Mouse (Mus musculus) hematopoietic stem cell, adult 5-6 weeks (primary cell): ENCODE measurements around the gene Mas1. TPM values are rescaled to one million over a fixed set of nuclear protein-coding genes. Genes with fewer than 3 reads are reported as not detected.

ENCODE experiments used
- ATAC-seq, 2 experiments: fragments of 125-278 bp in 1 of 2; replicated peaks in 1 of 2; 2 replicates each; pipeline ENCODE4 v1.8.0; 2016 to 2017; ENCODE audit warnings: inconsistent platforms in 2 of 2, mild to moderate bottlenecking in 2 of 2, moderate number of reproducible peaks in 2 of 2, low read depth in 1 of 2, moderate TSS enrichment in 1 of 2; ENCODE audit not compliant: low FRiP score in 2 of 2, poor library complexity in 2 of 2, severe bottlenecking in 2 of 2, insufficient read depth in 1 of 2, low TSS enrichment in 1 of 2
- total RNA-seq: library from RNA; stranded (forward); fragments of 172-1452, 232-1000 nt; gene quantifications from 2 replicates; pipeline ENCODE4 v1.2.3, GENCODE M21; 2017

Mas1 gene
- total RNA-seq, 1 experiment from 2014 or later = not detected

DNA sequence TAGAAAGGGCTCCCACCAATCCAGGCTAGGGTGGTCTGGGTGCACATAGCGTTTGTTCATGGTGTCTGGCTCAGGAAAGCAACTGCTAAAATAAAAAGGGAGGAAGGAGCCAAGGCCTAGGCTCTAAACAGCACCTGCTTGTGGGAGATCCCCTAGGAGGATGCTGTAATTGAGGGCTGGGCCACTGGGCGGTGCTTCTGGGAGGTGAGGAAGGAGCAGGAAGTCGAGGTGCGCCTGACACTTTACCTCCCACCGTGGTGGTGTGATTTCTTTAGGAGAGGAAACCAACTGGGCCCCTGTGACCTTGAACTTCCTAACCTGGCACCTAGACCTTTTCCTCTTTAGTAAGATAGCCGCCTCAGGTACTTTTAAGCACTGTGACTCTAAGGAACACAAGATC is 18.7 kb upstream of the Mas1 start:
- peak; percentile 49 to 55; a peak in 3 of 4 replicates for ATAC-seq

DNA sequence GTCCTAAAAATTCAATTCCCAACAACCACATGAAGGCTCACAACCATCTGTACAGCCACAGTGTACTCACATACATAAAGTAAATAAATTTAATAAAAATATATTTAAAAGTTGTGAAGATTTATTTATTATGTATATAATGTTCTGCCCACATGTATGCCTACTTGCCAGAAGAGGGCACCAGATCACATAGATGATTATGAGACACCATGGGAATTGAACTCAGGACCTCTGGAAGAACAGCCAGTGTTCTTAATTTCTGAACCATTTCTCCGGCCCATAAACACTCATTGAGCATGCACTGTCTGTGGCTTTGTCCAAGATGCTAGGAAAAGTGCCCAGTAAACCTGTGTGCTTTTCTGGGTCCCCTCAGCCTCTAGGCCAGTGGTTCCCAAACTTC is 13.3 kb upstream of the Mas1 start:
- no peak for ATAC-seq

DNA sequence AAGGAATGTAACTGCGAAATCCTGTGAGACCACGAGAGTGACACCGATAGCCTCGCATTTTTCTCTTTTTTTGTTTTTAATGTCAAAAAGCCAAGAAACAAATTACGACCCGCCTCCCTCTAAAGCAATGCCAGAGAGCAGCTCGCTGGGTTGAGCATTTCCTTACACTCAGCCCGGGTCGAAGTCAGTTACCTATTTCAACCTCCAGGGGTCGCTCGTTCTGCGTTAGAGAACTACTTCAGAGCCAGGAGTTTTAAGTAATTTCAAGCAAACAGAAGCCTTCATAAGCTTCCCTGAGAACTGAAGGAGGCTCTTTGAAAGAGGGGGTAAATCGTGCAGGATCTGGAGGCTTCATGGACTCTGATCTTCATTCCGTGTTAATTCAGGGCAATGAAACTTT is 12.2 kb upstream of the Mas1 start:
- ATAC-seq = peak; percentile 79 to 84

DNA sequence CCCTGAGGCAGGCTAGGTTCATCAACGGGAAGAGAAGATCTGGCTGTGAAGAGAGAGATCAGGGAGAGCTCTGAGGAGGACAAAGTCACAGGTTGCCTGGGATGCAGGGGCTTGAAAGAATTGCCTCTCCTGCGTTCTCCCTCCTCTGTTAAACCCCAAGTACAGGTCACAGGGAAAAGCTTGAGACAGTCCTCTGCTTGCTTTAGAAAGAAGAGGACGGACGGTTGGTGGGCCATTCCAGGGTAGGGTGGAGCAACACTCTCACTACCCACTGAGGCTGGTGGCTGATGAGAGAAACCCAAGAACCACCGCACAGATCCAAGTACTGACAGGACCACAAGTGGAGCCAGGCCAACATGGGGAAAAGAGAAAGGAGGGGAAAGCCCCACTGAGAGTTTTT is 7.8 kb upstream of the Mas1 start, which contains the start of gene Mrgprh:
Gene Mrgprh, plus strand, starts transcription at position 301 of the 400 bp plus-strand sequence.
- ATAC-seq = no peak

DNA sequence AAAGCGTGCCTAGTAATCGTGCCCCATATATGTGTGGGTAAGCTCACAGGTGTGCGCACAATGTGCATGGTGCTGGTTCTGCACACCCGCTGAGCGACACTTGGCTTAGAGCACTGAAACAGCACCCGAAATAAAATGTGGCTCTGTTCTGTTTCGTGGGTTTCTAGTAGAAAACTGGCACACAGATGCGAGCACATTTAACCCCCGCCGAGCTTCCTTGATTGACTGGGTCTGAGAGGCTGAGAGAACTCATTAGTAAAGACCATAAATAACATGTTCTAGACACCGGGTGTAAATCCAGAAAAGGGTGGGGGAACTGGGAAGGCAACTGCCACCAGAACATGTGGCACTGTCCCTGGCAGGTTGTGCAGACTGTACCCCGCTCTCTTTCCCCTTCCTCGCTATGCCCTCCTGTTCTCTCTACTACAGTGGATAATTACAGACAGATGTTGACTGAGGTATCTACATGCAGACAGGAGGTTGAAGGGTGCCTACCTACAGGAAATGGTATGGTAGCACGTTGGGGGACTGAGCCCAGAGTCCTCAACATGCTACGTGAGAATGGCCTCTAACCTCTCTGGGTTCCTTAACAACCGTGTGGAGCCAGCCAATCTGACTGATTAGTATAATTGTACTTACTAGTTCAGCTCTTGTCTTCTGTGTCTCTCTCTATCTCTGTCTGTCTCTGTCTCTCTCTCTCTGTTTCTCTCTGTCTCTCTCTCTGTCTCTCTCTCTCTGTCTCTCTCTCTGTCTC is 4.5 kb upstream of the Mas1 start:
- peak; percentile 33 to 38; a peak in 1 of 4 replicates for ATAC-seq

DNA sequence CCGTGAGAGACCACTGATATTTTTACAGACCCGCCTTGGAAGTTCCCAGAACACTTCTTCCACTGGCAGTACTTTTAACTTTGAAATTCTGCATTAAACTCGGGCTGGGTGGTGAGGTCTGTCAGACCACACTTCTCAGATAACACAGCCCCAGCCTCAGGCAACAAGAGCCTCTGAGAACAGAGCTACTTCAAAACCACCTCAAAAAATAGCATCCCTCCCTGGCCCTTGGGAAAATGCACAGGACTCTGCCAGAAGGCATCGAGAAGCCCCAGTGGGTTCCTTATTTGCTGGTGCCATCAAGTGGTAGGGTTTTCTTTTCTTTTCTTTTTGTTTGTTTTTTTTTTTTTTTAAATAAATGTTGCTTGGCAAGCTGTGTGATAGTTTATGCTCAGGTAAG is 697 bp upstream of the Mas1 start:
- ATAC-seq = no peak

DNA sequence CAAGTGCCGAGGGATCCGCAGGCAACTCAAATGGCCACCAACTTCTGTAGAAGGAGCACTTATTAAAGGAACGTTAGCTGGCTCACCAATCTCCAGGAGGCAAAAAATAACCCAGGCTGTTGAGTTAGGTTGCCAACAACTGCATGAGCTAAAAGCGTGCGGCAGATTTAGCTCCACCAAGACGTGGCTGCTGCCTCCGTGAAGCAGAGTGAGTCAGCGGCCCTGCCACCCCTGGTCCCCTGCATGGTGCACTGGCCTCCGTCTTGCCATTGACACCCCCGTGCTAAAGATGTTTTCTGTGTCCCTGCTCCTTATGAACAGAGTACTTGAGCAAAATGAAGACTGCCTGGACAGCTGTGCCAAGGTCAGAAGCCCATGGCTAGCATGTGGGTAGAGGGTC is 1.1 kb downstream of the Mas1 start:
- ATAC-seq = no peak

DNA sequence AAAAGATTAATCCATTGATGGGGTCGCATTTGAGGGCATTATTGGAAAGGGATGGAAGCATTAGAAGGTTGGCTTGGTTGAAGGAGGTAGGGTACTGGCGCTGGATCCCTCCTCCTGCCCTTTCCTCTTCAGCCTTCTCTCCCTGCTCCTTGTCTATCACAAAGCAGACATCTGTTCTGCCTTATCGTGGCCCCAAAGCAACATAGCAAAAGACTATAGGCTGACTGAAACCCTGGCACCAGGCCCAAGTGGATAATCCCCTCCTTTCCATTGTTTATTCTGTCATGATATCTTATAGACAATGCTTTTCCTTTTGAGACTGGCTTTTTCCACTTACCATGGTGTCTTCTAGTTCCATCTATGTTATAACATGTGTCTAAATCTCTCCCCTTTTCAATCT is 2.5 kb downstream of the Mas1 start:
- ATAC-seq = no peak

DNA sequence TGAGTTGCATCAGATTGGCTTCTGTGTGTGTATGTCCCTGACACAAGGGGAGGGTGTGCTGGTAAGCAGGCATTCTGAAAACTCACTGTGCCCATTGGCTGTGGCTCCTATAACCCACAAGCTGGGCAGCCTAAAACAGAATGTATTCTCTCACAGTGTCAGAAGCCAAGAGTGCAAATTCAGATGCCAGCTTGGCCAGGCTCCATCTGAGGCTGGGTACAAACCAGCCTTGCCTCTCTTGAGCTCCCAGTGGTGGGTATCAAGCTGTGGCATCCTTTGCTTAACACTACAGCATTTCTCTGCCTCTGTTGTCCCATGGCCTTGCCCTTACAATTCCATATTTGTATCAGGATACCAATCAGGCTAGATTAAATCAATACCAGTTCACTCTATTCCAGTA is 3.8 kb downstream of the Mas1 start:
- ATAC-seq = no peak

DNA sequence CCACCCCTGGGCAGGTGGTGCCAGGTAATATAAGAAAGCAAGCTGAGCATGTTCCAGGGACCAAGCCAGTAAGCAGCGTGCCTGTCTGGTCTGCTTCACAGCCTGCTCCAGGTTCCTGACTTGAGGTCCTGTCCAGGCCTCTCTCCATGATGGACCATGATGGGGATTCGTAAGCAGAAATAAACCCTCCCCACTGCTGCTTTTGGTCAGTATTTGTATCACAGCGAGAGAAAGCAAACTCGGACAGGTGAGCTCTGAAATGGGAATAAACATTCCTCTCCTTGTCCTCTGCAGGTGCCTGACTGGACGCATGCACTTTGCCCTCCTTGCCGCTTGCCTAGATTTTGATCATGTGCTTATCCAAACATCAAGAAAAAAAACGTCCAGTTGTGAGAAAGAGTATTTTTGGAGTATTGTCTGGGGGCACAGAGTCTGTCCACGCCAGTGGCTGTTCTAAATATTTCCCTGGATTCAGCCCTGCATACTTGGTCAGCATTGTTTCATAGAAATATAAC is 8.9 kb downstream of the Mas1 start:
- no peak for ATAC-seq

DNA sequence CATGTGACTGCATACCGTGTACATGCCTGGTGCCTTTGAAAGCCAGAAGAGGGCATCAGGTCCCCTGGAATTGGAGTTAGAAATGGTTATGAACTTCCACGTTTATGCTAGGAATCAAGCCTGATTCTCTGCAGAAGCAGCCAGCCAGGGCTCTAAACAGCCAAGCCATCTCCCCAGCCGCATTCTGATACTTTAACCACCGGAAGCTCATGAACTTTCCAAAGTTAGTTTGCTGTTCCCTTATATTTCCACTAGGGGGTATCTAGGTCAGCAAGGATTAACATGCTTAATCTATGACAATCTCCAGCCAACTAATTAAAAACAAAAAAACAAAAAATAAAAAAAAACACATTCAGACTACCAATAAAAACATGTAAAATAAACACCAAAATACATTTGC is 9.9 kb downstream of the Mas1 start:
- peak; percentile 69 to 71 for ATAC-seq

DNA sequence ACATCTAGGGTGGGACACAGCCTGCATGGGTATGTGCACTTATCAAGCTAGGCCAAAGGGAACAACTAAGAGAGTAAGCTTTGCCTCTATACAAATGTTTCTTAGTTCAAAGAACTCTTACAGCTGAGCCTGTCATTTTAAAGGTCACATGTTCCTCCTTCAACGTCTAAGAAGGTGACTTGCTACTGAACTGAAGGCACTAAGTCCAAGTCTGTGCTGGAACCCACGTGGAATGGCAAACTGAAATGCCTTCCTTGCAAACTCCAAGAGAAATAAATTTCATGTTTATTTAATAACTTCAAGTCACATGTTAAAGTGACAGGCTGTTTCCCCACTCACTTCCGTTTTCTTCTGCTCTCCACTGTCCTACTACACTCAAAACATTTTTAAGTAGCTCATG is 10.5 kb downstream of the Mas1 start:
- ATAC-seq = no peak

DNA sequence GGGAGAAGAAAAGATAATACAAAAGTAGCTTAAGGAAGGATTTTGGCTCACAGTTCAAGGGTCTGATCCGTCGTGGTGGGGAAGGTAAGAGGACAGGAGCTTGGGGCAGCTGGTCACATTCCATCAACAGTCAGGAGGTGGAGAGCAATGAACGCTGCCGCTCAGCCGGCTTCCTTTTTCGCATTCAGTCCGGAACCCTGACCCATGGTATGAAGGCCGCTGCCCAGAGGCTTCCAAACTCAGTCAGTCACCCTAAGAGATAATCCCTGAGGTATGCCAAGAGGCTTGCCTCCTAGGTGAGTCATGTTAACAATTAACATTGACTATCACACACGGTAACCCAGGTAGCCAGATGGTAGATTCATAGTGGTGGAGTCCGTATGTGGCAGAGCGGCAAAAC is 13.6 kb downstream of the Mas1 start:
- no peak for ATAC-seq

DNA sequence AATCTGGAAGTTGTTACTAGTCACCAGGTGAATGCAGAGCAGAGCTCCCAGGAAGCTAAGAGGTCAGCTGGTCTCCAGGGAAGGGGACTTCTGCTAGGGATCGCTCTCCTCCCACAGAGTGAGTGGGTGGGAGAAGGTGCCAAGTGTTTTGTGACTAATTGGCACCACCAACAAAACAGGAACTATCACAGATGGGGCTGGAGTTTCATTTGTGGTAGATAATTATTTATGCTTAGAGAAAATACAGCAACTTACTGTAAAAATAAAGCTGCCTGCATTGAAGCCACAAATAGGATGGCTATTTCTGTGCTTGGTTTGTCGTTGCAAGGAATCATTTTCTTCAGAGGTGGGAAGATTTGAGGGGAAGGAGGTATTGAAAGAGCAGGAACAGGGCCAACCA is 14.1 kb downstream of the Mas1 start:
- no peak; a peak in 2 of 4 replicates for ATAC-seq

DNA sequence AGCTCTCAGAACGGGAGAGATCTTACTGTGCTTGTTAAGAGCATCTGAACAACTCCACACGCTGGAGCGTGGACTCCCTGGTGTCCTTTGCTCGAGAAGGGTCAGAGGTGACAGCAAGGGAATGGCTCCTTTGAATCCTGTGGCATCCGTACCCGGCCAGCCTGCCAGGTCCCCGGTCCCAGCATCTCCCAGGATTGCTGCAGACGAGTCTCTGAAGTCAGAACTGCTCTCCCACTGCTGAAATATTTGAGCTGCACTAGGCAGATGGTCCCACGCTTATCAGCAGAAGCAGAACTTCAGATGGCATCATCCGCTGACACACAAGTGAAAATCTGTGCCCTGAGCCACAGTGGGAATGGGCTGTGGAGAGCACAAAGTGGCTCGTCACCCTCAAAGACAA is 16.3 kb downstream of the Mas1 start:
- no peak for ATAC-seq

DNA sequence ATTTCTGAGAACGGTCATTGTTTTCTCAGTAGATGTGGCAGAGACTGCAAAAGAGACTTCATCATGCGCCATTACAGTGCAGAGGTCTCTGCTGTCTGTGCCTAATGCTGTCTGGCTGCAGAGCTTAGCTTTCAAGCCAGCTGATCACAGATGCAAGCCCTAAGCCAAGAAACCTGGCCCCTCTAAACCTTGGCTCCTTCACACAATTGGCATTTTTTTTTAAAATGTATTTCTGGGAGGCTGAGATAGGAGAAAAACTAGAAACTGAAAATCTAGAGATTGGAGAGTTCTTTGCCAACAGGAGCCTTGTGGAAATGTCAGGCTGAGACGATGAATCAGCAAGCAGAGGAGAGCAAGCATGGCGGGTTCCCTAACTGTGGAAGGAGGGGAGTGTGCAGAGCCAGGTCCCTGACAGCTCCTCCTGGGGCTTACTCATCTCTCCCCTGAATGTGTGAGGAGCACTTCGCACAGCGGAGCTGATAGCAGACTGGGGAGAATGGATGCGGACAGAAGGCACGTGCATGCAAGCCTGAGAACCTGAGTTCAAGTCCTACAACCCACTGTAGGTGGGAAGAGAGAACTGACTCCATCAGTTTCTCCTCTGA is 18.1 kb downstream of the Mas1 start:
- no peak for ATAC-seq

DNA sequence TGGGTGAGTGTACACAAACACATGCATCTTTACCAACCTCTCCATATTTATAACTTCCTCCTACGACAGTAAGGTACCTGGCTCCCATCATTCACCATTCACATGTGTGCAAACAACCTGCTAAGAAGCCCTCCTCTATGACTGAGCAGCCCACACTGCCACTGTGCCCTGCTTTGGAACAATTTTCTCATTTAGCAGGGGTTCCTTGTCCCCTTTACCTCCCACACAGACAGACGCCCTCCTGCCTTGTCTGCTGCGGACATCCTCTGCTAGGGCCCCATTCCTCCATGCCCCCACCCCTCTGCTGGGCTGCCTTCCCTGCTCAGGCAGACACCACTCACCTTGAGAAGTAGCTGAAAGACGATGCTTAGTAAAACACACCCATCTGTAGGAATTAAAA is 20.2 kb downstream of the Mas1 start:
- ATAC-seq = no peak

DNA sequence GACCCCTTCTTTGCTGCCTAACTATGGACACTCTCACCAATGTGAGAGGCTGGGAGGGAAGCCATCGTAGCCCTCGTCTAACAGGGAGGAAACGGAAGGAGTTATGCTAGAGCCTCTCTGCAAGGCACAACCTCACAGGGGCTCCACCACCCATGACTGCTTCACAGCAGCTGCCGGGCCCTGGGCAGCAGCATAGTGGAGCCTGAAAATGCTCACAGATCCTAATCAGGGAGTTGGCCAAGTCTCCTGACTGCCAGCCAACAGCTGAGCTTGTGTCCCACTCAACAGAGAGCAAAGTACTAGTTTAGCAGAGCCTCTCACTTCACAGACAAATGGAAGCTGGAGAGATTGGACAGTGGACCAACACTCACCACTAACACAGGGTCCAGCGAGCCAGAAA is 21.5 kb downstream of the Mas1 start:
- ATAC-seq = no peak

DNA sequence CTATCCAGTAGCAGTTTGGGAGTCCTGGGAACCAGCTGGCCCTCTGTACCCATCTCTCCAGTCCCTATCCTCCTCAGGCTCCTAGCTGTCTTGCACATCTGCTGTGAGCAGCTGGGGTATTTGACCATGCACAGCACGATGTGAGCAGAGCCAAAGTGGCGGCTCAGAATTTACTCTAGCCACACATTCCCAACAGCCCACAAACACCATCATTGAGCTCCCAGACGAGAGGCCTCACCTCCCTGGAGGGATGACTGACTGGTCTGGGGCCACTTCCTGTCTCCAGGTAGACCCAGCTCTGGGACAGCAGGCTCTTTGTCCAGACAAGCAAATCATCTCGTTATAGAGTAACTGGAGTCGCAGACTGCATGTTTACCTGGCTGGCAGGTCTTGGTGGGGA is 22.1 kb downstream of the Mas1 start:
- ATAC-seq = no peak
